Mouse (Mus musculus) liver, adult 2 months (tissue): ENCODE measurements around the gene Entr1.

Experiments used
- CTCF ChIP-seq: fragments of 200-500 bp; IDR thresholded peaks from 2 replicates; pipeline ENCODE4 v1.5.1; 2011; ENCODE audit warnings: low read depth, low read length, control low read depth
- POLR2A ChIP-seq: fragments of 200-500 bp; IDR thresholded peaks from 2 replicates; pipeline ENCODE4 v1.6.1; 2011; ENCODE audit warnings: low read length, control low read depth; ENCODE audit not compliant: insufficient read depth; ENCODE audit errors: extremely low read depth

DNA sequence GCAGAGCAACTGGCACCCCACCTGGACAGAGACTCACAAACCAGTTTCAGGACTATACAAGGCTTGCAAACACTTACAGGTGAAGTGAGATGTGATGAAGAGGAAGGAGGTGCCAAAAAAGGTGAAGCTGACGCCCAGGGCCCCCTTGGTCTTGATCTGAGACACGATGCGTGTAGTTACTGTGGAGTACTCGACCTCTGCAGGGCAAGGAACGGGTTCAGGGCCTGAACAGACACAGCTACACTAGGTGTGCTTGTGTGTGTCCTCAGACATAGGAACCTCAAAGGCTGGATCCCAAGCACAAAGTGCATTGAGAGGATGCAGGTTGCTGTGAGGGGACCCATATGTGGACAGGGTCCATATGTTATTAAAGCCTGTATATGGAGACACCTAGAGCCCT, 11.2 kb upstream of the Entr1 start:
- TF ChIP-seq CTCF (no peak), POLR2A (no peak)
